Mouse (Mus musculus) cerebellum, adult 11-12 months (tissue): ENCODE results near the gene Plcxd2.

ENCODE experiments used
- DNase-seq: peaks from one replicate; pipeline ENCODE4 v3.0.0; 2022

Gene Plcxd2

GRCm38 (mm10) chr16:45984610-45985606, 25.1 kb downstream of the Plcxd2 start:
- no peak for DNase-seq

GRCm38 (mm10) chr16:45976251-45976650, 33.8 kb downstream of the Plcxd2 start:
- DNase-seq = no peak

GRCm38 (mm10) chr16:45973959-45974686, 35.9 kb downstream of the Plcxd2 start:
- peak; percentile 49 for DNase-seq

- DNase-seq = no peak
Measured at GRCm38 (mm10) chr16:45970187-45970586, 39.8 kb downstream of the Plcxd2 start.

- no peak for DNase-seq
Measured at GRCm38 (mm10) chr16:45968716-45969115, 41.3 kb downstream of the Plcxd2 start.

GRCm38 (mm10) chr16:45967471-45967870, 42.5 kb downstream of the Plcxd2 start:
- peak; percentile 52 for DNase-seq

GRCm38 (mm10) chr16:45966604-45967003, 43.4 kb downstream of the Plcxd2 start:
- no peak for DNase-seq

GRCm38 (mm10) chr16:45964777-45965176, 45.2 kb downstream of the Plcxd2 start:
- no peak for DNase-seq

- no peak for DNase-seq
Measured at GRCm38 (mm10) chr16:45963837-45964236, 46.2 kb downstream of the Plcxd2 start.

- no peak for DNase-seq
Measured at GRCm38 (mm10) chr16:45963088-45963487, 46.9 kb downstream of the Plcxd2 start.

- DNase-seq = no peak
Measured at GRCm38 (mm10) chr16:45960978-45961377, 49.0 kb downstream of the Plcxd2 start.

- no peak for DNase-seq
Measured at GRCm38 (mm10) chr16:45956390-45956950, 53.5 kb downstream of the Plcxd2 start.

GRCm38 (mm10) chr16:45953394-45953793, 56.6 kb downstream of the Plcxd2 start, which contains the start of gene Phldb2:
Gene Phldb2 (minus strand): TSS chr16:45953598.
- DNase-seq = no peak

- no peak for DNase-seq
Measured at GRCm38 (mm10) chr16:45952501-45952900, 57.5 kb downstream of the Plcxd2 start.

- DNase-seq = no peak
Measured at GRCm38 (mm10) chr16:45952035-45952434, 58.0 kb downstream of the Plcxd2 start.

- DNase-seq = no peak
Measured at GRCm38 (mm10) chr16:45946335-45946734, 63.7 kb downstream of the Plcxd2 start.

- DNase-seq = no peak
Measured at GRCm38 (mm10) chr16:45945649-45946048, 64.4 kb downstream of the Plcxd2 start.

- DNase-seq = no peak
Measured at GRCm38 (mm10) chr16:45945174-45945631, 64.8 kb downstream of the Plcxd2 start.

GRCm38 (mm10) chr16:45942169-45942891, 67.7 kb downstream of the Plcxd2 start:
- no peak for DNase-seq

- DNase-seq = no peak
Measured at GRCm38 (mm10) chr16:45940701-45941100, 69.3 kb downstream of the Plcxd2 start.

GRCm38 (mm10) chr16:45939436-45939835, 70.6 kb downstream of the Plcxd2 start:
- DNase-seq = no peak

- no peak for DNase-seq
Measured at GRCm38 (mm10) chr16:45937381-45937780, 72.6 kb downstream of the Plcxd2 start.

- no peak for DNase-seq
Measured at GRCm38 (mm10) chr16:45936521-45936920, 73.5 kb downstream of the Plcxd2 start.
